Mouse (Mus musculus) G1E (cell line): ENCODE data around the gene Il4ra.

Source experiments
- CTCF ChIP-seq: IDR thresholded peaks from 2 replicates; pipeline ENCODE4 v1.5.1; 2012; ENCODE audit warnings: low read depth, low read length, inconsistent platforms, mixed read lengths
- GATA1 ChIP-seq: IDR thresholded peaks from 2 replicates; pipeline ENCODE4 v1.6.1; 2012; ENCODE audit warnings: borderline replicate concordance, low read length, inconsistent platforms, mixed read lengths
- GATA2 ChIP-seq: IDR thresholded peaks from 2 replicates; pipeline ENCODE4 v1.6.1; 2012; ENCODE audit warnings: low read depth, low read length, inconsistent platforms, borderline replicate concordance
- POLR2AphosphoS5 ChIP-seq: IDR thresholded peaks from 2 replicates; pipeline ENCODE4 v1.6.1; 2012; ENCODE audit warnings: low read depth, low read length, inconsistent platforms; ENCODE audit not compliant: insufficient replicate concordance
- TAL1 ChIP-seq: conservative IDR thresholded peaks from 2 replicates; pipeline ENCODE4 v1.6.1; 2012; ENCODE audit warnings: low read depth, low read length, inconsistent platforms, mixed read lengths

DNA sequence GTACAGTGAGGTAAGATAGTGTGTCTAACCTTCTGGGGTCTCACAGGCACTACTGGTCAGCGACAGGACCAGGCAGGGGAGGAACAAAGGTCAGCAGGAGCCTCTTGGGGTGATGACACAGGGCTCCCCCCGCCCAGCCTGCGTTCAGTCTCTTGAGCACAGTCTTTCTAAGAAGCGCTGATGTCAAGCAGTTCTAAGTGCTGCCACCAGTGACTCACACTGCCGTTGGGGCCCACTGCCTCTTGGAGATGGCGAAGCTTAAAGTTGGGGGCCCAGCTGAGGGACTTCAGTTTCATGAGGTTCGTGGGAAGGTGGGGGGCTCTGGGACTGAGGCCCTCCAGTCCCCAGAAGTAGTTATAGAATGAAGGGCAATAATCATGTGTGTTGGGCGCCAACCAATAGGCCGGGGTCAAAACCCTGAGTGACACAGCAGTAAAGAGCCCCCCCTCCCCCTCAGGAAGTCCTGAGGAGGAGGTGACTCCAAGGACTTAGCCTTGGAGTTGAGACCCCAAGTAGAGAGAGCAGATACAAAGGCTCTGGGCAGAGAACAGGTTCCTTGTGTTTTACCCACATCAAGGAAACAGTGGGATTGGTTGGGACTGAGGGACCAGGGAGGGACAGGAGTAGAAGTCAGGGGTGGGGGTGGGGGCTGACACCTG lies 2.7 kb downstream of the Il4ra start:
- no peak for TF ChIP-seq CTCF
- TF ChIP-seq POLR2AphosphoS5, result no peak
- no peak for TF ChIP-seq GATA1
- TF ChIP-seq TAL1, result no peak
- no peak for TF ChIP-seq GATA2
